Mouse (Mus musculus): ENCODE data around the gene Gid4. TPM values are rescaled to one million over a fixed set of nuclear protein-coding genes. Genes with fewer than 3 reads are reported as not detected.
A peak's percentile ranks its signal among the peaks of the same experiment; 100 is the strongest.

The Gid4 gene
- 29.5 and 33.5 TPM in 2 replicates for polyA plus RNA-seq (2016; fragmentation: Nextera tagmentation; extraction: Ambion mirVana)

DNA sequence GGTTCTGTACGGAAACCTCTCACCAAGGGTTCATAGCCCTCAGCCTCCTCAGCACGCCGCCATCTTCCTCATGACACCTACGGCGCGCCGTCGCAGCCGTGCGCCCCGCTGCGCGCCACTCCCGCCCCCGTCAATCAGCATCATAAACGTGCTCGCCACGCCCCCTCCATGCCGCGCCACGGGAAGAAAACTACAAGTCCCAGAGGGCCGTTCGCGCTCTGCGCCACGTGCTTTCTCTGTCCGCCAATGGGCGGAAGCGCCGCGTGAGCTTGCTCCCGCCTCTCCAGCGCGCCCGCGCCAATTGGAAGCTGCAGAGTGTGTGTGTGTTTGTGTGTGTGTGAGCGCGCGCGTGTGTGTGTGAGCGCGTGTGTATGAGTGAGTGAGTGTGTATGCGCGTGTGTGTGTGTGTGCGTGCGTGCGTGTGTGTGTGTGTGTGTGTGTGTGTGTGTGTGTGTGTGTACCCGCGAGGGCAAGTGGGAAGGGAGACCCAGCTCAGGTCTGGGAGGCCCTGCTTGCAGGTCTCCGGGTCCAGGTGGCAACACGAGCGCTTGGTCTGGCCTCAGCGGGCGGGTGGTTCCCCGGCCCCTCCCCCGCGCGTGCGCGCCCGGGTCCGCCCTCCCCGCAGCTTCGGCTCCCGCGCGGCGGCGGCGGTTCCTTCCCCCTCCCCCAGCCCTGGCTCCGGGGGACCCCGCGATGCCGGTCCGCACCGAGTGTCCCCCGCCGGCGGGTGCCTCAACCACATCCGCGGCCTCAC lies at the start of gene Gid4:
Gene Gid4, plus strand, starts transcription at position 183 of the 754 bp plus-strand sequence.
- under 1% methylated on average over 75 of the region's 81 CpGs for WGBS
- H3K4me1 ChIP-seq = peaks cover 43% of the 10 kb centered on the region
- no peaks in the 10 kb centered on the region for H3K27me3 ChIP-seq (ENCODE audit: poor library complexity, severe bottlenecking)
- H3K9me3 ChIP-seq = no peaks in the 10 kb centered on the region
- H3K36me3 ChIP-seq (replicated peaks) = no peaks in the 10 kb centered on the region
- DNase-seq (ENCODE audit: extremely low spot score, low spot score) = peak; percentile 99
- peak within 1 kb of the TSS; percentile 95 for H3K27ac ChIP-seq
- H3K4me3 ChIP-seq = peak within 1 kb of the TSS; percentile 91

DNA sequence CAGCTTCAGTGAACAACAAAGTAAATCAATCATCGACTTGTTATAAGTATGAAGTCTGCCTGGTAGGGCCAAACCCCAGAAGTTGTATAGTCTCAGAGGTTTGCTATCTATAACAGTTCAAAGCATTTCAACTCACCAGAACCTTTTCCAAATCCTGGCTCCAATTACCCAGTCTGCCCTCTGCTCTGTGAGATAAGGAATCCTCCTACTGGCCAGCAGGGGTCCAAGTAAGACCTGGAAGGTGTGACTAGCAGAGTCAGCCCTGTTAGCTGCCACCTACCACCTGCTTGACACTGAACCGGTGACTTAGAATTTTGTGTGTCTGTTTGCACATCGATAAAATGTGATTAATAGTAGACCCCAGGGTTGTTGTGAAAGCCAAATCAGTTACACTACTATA lies 49.7 kb upstream of the Gid4 start:
- H3K27me3 ChIP-seq (ENCODE audit: poor library complexity, severe bottlenecking) = no peaks in the 10 kb centered on the region
- H3K4me3 ChIP-seq = no peak overlapping the region
- H3K27ac ChIP-seq = no peak overlapping the region
- H3K9me3 ChIP-seq = no peaks in the 10 kb centered on the region
- H3K36me3 ChIP-seq (replicated peaks) = no peaks in the 10 kb centered on the region
- H3K4me1 ChIP-seq = peaks cover 16% of the 10 kb centered on the region
- no peak for DNase-seq (ENCODE audit: extremely low spot score, low spot score)
- 80% methylated on average over 3 of the region's 3 CpGs for WGBS

DNA sequence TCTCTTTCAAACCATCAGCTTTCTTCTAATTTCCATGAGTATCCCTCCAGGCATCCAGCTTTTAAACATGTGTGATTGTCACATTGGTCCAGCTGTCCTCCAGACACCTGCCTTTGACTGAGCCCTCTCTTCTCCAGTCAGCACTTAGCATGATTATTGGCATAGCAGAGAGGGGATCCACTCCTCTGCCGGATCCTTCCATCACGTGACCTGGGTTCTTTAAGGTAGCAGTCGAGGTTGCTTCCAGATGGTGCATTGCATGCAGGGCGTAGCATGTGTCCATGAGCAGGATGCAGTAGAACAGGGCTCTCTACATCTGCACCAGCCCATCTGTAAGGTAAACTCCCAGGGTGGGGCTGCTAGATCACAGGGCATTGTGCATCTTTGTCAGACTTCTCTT lies 48.0 kb upstream of the Gid4 start:
- H3K4me1 ChIP-seq = peaks cover 16% of the 10 kb centered on the region
- no peak overlapping the region for H3K27ac ChIP-seq
- no peaks in the 10 kb centered on the region for H3K9me3 ChIP-seq
- H3K4me3 ChIP-seq = no peak overlapping the region
- no peaks in the 10 kb centered on the region for H3K36me3 ChIP-seq (replicated peaks)
- H3K27me3 ChIP-seq (ENCODE audit: poor library complexity, severe bottlenecking) = no peaks in the 10 kb centered on the region
- no peak for DNase-seq (ENCODE audit: extremely low spot score, low spot score)
- 83% methylated on average over 4 of the region's 4 CpGs for WGBS

DNA sequence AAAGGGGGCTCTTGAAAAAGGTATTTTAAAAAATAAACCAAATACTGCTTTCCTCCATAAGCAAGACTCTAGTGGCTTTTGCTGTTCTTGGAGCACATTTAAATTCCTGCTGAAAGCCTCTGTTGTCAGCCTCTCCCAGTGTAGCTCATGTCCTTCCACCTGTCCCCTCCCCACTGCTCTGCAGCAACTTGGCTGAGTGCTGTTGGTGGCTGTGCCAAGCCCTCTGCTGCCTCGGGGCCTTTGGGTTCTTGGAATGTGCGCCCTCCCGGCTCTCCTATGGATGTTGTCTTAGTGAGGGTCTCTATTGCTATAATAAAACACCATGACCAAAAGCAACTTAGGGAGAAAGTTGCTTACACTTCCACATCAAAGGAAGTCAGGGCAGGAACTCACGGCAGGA lies 47.5 kb upstream of the Gid4 start:
- Histone ChIP-seq H3K4me1 (peaks cover 16% of the 10 kb centered on the region), H3K9me3 (no peaks in the 10 kb centered on the region), H3K36me3 (replicated peaks) (no peaks in the 10 kb centered on the region), H3K27ac (no peak overlapping the region), H3K4me3 (no peak overlapping the region), H3K27me3 (ENCODE audit: poor library complexity, severe bottlenecking) (no peaks in the 10 kb centered on the region)
- 74% methylated on average over 4 of the region's 4 CpGs for WGBS
- DNase-seq (ENCODE audit: extremely low spot score, low spot score) = no peak

DNA sequence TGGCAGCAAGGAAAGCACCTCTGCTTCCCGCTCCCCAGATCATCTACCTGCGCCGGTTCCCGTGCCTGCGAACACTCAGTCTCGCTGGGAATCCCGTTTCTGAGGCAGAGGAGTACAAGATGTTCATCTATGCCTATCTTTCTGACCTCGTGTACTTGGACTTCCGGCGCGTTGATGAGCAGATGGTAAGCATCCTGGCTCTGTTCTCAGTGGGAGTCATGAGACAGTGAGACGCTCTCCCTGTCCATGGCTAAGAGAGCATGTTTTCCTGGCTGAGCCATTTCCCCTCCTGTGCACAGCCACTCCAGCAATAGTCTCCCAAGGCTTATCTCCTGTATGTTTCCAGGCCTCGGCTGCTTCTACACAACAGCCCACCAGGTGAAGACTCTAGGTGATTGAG lies 46.5 kb upstream of the Gid4 start:
- Histone ChIP-seq H3K27me3 (ENCODE audit: poor library complexity, severe bottlenecking) (no peaks in the 10 kb centered on the region), H3K4me1 (peaks cover 16% of the 10 kb centered on the region), H3K4me3 (no peak overlapping the region), H3K27ac (no peak overlapping the region), H3K9me3 (no peaks in the 10 kb centered on the region), H3K36me3 (replicated peaks) (no peaks in the 10 kb centered on the region)
- 92% methylated on average over 13 of the region's 13 CpGs for WGBS
- DNase-seq (ENCODE audit: extremely low spot score, low spot score) = no peak

- DNase-seq (ENCODE audit: extremely low spot score, low spot score) = no peak
- WGBS = 87% methylated on average over 6 of the region's 6 CpGs
- Histone ChIP-seq H3K4me3 (no peak overlapping the region), H3K36me3 (replicated peaks) (no peaks in the 10 kb centered on the region), H3K27ac (no peak overlapping the region), H3K9me3 (no peaks in the 10 kb centered on the region), H3K27me3 (ENCODE audit: poor library complexity, severe bottlenecking) (no peaks in the 10 kb centered on the region), H3K4me1 (no peaks in the 10 kb centered on the region)
Observed at GRCm38 (mm10) chr11:60374481-60374880, 42.5 kb upstream of the Gid4 start.

- Histone ChIP-seq H3K4me3 (no peak overlapping the region), H3K4me1 (peaks cover 22% of the 10 kb centered on the region), H3K36me3 (replicated peaks) (no peaks in the 10 kb centered on the region), H3K9me3 (no peaks in the 10 kb centered on the region), H3K27me3 (ENCODE audit: poor library complexity, severe bottlenecking) (peaks cover 20% of the 10 kb centered on the region), H3K27ac (no peak overlapping the region)
- DNase-seq (ENCODE audit: extremely low spot score, low spot score) = no peak
- 91% methylated on average over 6 of the region's 6 CpGs for WGBS
Observed at GRCm38 (mm10) chr11:60383518-60383917, 33.4 kb upstream of the Gid4 start.

DNA sequence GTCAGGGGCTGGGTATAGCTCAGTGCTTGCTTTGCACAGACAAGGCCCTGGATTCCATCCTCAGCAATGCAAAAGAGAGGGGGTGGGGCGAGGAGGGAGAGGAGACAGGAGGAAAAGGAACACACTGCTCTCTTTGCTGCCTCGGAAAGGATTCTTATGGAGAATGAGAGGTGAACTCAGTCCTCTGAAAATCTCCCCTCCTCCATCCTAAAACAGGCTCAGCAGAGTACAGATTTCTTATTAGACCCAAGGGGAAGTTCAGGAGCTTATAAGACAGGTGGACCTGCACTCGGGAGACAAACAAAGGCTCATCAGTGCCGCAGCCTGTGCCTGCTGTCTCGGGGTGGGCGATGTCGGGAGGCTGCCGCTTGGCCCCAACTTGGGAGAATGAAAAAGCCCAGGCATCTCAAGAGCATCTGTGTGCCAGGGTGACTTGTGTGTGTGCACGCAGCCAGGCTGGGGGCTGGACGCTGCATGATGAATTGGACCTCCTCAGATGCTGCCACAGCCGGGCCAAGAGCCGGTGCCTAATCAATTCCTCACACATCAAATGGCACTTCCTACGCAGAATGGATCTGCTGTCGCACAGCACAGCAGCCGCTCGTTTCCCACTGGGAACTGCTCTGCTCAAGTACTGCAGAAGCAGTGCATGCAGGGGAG lies 32.1 kb upstream of the Gid4 start:
- H3K4me3 ChIP-seq = peak overlapping the region; percentile 39
- H3K9me3 ChIP-seq = no peaks in the 10 kb centered on the region
- H3K27me3 ChIP-seq (ENCODE audit: poor library complexity, severe bottlenecking) = peaks cover 20% of the 10 kb centered on the region
- WGBS = 6% methylated on average over 16 of the region's 16 CpGs
- peak; percentile 24 for DNase-seq (ENCODE audit: extremely low spot score, low spot score)
- peaks cover 22% of the 10 kb centered on the region for H3K4me1 ChIP-seq
- no peaks in the 10 kb centered on the region for H3K36me3 ChIP-seq (replicated peaks)
- H3K27ac ChIP-seq = peak overlapping the region; percentile 71

- Histone ChIP-seq H3K9me3 (no peaks in the 10 kb centered on the region), H3K4me1 (peaks cover 22% of the 10 kb centered on the region), H3K27ac (no peak overlapping the region), H3K4me3 (no peak overlapping the region), H3K27me3 (ENCODE audit: poor library complexity, severe bottlenecking) (peaks cover 20% of the 10 kb centered on the region), H3K36me3 (replicated peaks) (no peaks in the 10 kb centered on the region)
- WGBS = 82% methylated on average over 5 of the region's 5 CpGs
- no peak for DNase-seq (ENCODE audit: extremely low spot score, low spot score)
Observed at GRCm38 (mm10) chr11:60385946-60386345, 31.0 kb upstream of the Gid4 start.

GRCm38 (mm10) chr11:60387944-60388343 lies 29.0 kb upstream of the Gid4 start:
- Histone ChIP-seq H3K4me3 (no peak overlapping the region), H3K36me3 (replicated peaks) (no peaks in the 10 kb centered on the region), H3K27ac (no peak overlapping the region), H3K4me1 (peaks cover 18% of the 10 kb centered on the region), H3K27me3 (ENCODE audit: poor library complexity, severe bottlenecking) (peaks cover 20% of the 10 kb centered on the region), H3K9me3 (no peaks in the 10 kb centered on the region)
- DNase-seq (ENCODE audit: extremely low spot score, low spot score) = no peak
- 90% methylated on average over 2 of the region's 2 CpGs for WGBS

DNA sequence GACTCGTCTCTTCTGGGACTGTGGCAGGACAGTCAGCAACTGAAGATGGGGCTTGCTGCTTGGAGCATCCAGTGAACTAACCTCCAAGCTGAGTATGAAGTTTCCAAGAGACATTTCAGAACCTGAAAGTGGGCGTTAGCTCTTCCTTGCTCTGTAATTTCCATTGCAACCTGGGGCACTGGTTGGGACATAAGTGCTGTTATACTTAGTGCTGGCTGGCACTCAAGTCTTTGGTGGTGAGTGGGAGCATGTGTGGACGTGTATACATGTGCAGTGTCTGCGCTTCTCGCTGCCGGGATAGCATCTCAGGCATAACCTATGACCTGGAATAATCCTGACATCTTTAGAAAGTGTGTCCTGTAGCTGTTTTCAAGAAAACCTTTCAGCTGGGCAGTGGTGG lies 25.6 kb upstream of the Gid4 start:
- no peak overlapping the region for H3K27ac ChIP-seq
- H3K4me3 ChIP-seq = no peak overlapping the region
- 92% methylated on average over 6 of the region's 6 CpGs for WGBS

DNA sequence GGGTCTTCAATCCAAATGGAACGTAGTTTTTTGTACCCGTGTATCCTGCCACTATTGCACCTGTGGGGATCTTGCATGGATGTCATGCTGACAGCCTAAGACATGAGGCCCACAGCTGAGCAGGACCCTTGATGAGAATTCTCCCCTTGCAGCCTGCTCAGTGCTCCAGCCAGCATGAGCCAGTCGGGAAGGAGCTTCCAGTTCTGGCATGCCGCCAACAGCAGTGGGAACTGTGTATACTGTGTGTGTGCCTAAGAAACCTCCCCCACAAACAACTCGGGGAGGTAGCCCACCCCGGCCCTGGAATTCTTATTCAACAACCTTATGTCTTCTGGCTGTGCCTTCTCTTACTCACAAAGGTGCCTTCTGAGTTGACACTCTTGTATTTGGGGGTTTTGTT lies 20.4 kb upstream of the Gid4 start:
- Histone ChIP-seq H3K36me3 (replicated peaks) (peaks cover 25% of the 10 kb centered on the region), H3K27me3 (ENCODE audit: poor library complexity, severe bottlenecking) (no peaks in the 10 kb centered on the region), H3K4me3 (no peak overlapping the region), H3K27ac (no peak overlapping the region), H3K9me3 (no peaks in the 10 kb centered on the region), H3K4me1 (peaks cover 3% of the 10 kb centered on the region; the same call in 1 of the 2 replicates)
- no peak for DNase-seq (ENCODE audit: extremely low spot score, low spot score)
- WGBS = 92% methylated on average over 6 of the region's 6 CpGs

More for the DNA sequence above, 25.6 kb upstream of the Gid4 start:
- H3K36me3 ChIP-seq (replicated peaks) = no peaks in the 10 kb centered on the region
- no peaks in the 10 kb centered on the region for H3K9me3 ChIP-seq
- H3K27me3 ChIP-seq (ENCODE audit: poor library complexity, severe bottlenecking) = no peaks in the 10 kb centered on the region
- H3K4me1 ChIP-seq = peaks cover 3% of the 10 kb centered on the region; the same call in 1 of the 2 replicates
- no peak for DNase-seq (ENCODE audit: extremely low spot score, low spot score)

DNA sequence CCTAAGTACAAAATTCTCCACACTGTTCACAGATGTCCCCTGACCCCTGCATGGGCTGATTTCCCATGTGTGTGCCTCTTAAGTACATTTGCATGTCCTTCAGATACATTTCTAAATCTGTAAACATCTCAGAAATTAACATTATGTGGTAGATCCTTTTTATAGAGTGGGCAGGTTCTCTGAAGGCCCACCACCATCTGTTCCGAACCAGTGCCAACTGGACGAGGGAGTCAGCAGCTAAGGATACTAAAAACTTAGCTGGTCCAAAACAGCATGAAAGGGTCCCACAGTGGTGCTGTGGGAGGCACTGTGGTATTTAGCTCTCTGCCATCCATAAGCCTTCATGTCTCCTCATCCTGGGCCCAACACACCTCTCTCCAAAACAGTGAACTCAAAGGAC lies 19.8 kb upstream of the Gid4 start:
- Histone ChIP-seq H3K36me3 (replicated peaks) (peaks cover 31% of the 10 kb centered on the region), H3K27ac (no peak overlapping the region), H3K9me3 (no peaks in the 10 kb centered on the region), H3K4me1 (peaks cover 3% of the 10 kb centered on the region; the same call in 1 of the 2 replicates), H3K4me3 (no peak overlapping the region), H3K27me3 (ENCODE audit: poor library complexity, severe bottlenecking) (no peaks in the 10 kb centered on the region)
- DNase-seq (ENCODE audit: extremely low spot score, low spot score) = no peak
- 94% methylated on average over 2 of the region's 2 CpGs for WGBS
